In genomic region chr1:135199014-135199819, GRCm38 (mm10) we compare ENCODE assay signal across 7 mouse cellular contexts. TPM values are rescaled to one million over a fixed set of nuclear protein-coding genes. Genes with fewer than 3 reads are reported as not detected.
DNase-seq lines count a peak whose midpoint lies in the region; ATAC-seq and TF ChIP-seq lines count a peak whose summit lies in the region.

No protein-coding gene starts in this region.

- no peaks in the 10 kb centered on the region for H3K36me3 ChIP-seq in G1E (replicated peaks)
- no peaks in the 10 kb centered on the region for H3K36me3 ChIP-seq in heart, postnatal 0 days (replicated peaks; ENCODE audit: control insufficient read depth, insufficient read depth, low read length)
- H3K36me3 ChIP-seq in limb, embryonic 10.5 days: no peaks in the 10 kb centered on the region
- H3K36me3 ChIP-seq in midbrain, embryonic 14.5 days (ENCODE audit: control insufficient read depth, insufficient read depth, low read length): no peaks in the 10 kb centered on the region

- DNase-seq in G1E (ENCODE audit: low spot score): peak; percentile 33
- peak; percentile 29 for DNase-seq in c-Kit-positive CD71-positive TER-119-negative erythroid progenitor cells, embryonic 14.5 days (ENCODE audit: low read depth)
- DNase-seq in heart, postnatal 0 days (ENCODE audit: low spot score): no peak
- DNase-seq in limb, embryonic 10.5 days (ENCODE audit: low spot score): peak; percentile 62
- DNase-seq in midbrain, embryonic 14.5 days: peak; percentile 56
- DNase-seq in left cerebral cortex, postnatal 4 days: no peak
- no peak for DNase-seq in gastrocnemius, postnatal 4 days (ENCODE audit: low spot score in 2 of 2)

- no peak for TF ChIP-seq CTCF in G1E (IDR thresholded peaks at IDR 0.05; ENCODE audit: low read depth, low read length)
- no peak for TF ChIP-seq CTCF in heart, postnatal 0 days (IDR thresholded peaks at IDR 0.05; ENCODE audit: low read depth)

- peaks cover 27% of the 10 kb centered on the region for H3K4me1 ChIP-seq in G1E (ENCODE audit: insufficient read depth, low read depth, low read length)
- no peaks in the 10 kb centered on the region for H3K4me1 ChIP-seq in heart, postnatal 0 days (ENCODE audit: control insufficient read depth, insufficient read depth)
- H3K4me1 ChIP-seq in limb, embryonic 10.5 days: peaks cover 36% of the 10 kb centered on the region
- H3K4me1 ChIP-seq in midbrain, embryonic 14.5 days (ENCODE audit: control insufficient read depth, insufficient read depth, low read length): peaks cover 8% of the 10 kb centered on the region

- TF ChIP-seq EP300 in heart, postnatal 0 days (IDR thresholded peaks at IDR 0.05; ENCODE audit: low read depth): no peak

- peak; percentile 51 for ATAC-seq in G1E (ENCODE audit: extremely low read depth, insufficient number of reproducible peaks, low FRiP score, poor library complexity, severe bottlenecking)
- no peak for ATAC-seq in heart, postnatal 0 days (ENCODE audit: insufficient read depth, low read depth)
- ATAC-seq in midbrain, embryonic 14.5 days (ENCODE audit: low FRiP score, low TSS enrichment): peak; percentile 11; the same call in 1 of the 2 replicates

- peak overlapping the region; percentile 21; the same call in 1 of the 2 replicates for H3K4me2 ChIP-seq in heart, postnatal 0 days (ENCODE audit: low read depth, low read length)
- peak overlapping the region; percentile 45 for H3K4me2 ChIP-seq in midbrain, embryonic 14.5 days (ENCODE audit: low read length)

- WGBS in heart, postnatal 0 days: 9% methylated on average over 21 of the region's 21 CpGs
- WGBS in limb, embryonic 10.5 days: 2% methylated on average over 21 of the region's 21 CpGs
- WGBS in midbrain, embryonic 14.5 days: 2% methylated on average over 21 of the region's 21 CpGs

- peaks cover under 1% of the 10 kb centered on the region; the same call in 1 of the 2 replicates for H3K27me3 ChIP-seq in G1E (ENCODE audit: insufficient read depth, low read length)
- H3K27me3 ChIP-seq in heart, postnatal 0 days (ENCODE audit: control insufficient read depth, insufficient read depth, low read length): peaks cover 13% of the 10 kb centered on the region; the same call in 1 of the 2 replicates
- H3K27me3 ChIP-seq in limb, embryonic 10.5 days (ENCODE audit: low read depth, poor library complexity, severe bottlenecking): no peaks in the 10 kb centered on the region
- H3K27me3 ChIP-seq in midbrain, embryonic 14.5 days (ENCODE audit: control insufficient read depth, insufficient read depth, low read length): no peaks in the 10 kb centered on the region

- peak overlapping the region; percentile 48; the same call in 1 of the 2 replicates for H3K4me3 ChIP-seq in G1E (ENCODE audit: low read depth, low read length)
- no peak overlapping the region for H3K4me3 ChIP-seq in heart, postnatal 0 days (ENCODE audit: low read depth, low read length)
- peak overlapping the region; percentile 41 for H3K4me3 ChIP-seq in limb, embryonic 10.5 days
- H3K4me3 ChIP-seq in midbrain, embryonic 14.5 days (replicated peaks; ENCODE audit: low read depth, low read length): no peak overlapping the region

- H3K27ac ChIP-seq in heart, postnatal 0 days (ENCODE audit: low read depth): no peak overlapping the region
- H3K27ac ChIP-seq in limb, embryonic 10.5 days: peak overlapping the region; percentile 87
- 0 out of 2 replicates have a peak overlapping the region, but pooled peaks have one; percentile 20 for H3K27ac ChIP-seq in midbrain, embryonic 14.5 days (replicated peaks; ENCODE audit: low read depth, low read length)

- H3K9me3 ChIP-seq in G1E (replicated peaks): no peaks in the 10 kb centered on the region
- H3K9me3 ChIP-seq in heart, postnatal 0 days (replicated peaks; ENCODE audit: control insufficient read depth, low read length): no peaks in the 10 kb centered on the region
- no peaks in the 10 kb centered on the region for H3K9me3 ChIP-seq in limb, embryonic 10.5 days (replicated peaks)
- H3K9me3 ChIP-seq in midbrain, embryonic 14.5 days (ENCODE audit: control insufficient read depth, low read length): no peaks in the 10 kb centered on the region

- no peak overlapping the region for H3K9ac ChIP-seq in heart, postnatal 0 days (replicated peaks; ENCODE audit: low read depth, low read length)
- H3K9ac ChIP-seq in midbrain, embryonic 14.5 days (replicated peaks; ENCODE audit: low read length): 0 out of 2 replicates have a peak overlapping the region, but pooled peaks have one; percentile 20

- intact Hi-C loops in left cerebral cortex, postnatal 4 days (cut with DNase I): no loop called here

RNA-seq across cellular contexts. Expression of gene Gpr37l1, which starts 31.7 kb away (rescaled TPM):
- total RNA-seq in G1E (2014; fragmentation: Nextera tagmentation) (not detected in 2 replicates), G1E (2017) (0.05 TPM in 1 of 2 replicates, not detected in the other)
- polyA plus RNA-seq in G1E (2012): not detected in 2 replicates
- not detected in 2 replicates for total RNA-seq in heart, postnatal 0 days (2014; rRNA removed; ENCODE audit: low replicate concordance)
- polyA plus RNA-seq in heart, postnatal 0 days (2015; fragmentation: Nextera tagmentation; extraction: Ambion mirVana): not detected in 2 replicates
- polyA plus RNA-seq in limb, embryonic 10.5 days (2016; fragmentation: Nextera tagmentation; extraction: Ambion mirVana): not detected in 2 replicates
- polyA plus RNA-seq in midbrain, embryonic 14.5 days (2014; fragmentation: Nextera tagmentation; extraction: Ambion mirVana): 0.30 and 0.34 TPM in 2 replicates
- 10 to 100 TPM; 15.8 to 18.8 TPM for total RNA-seq in left cerebral cortex, postnatal 4 days (2021)
- 1 to 10 TPM; 1.3 to 1.7 TPM for total RNA-seq in gastrocnemius, postnatal 4 days (2021)

RNA-seq across cellular contexts. Expression of gene Arl8a, which starts 52.6 kb away (rescaled TPM):
- total RNA-seq in G1E (2014; fragmentation: Nextera tagmentation): 93.7 and 103 TPM in 2 replicates
- 45.0 and 46.6 TPM in 2 replicates for total RNA-seq in G1E (2017)
- polyA plus RNA-seq in G1E (2012): 88.0 and 99.6 TPM in 2 replicates
- total RNA-seq in heart, postnatal 0 days (2014; rRNA removed; ENCODE audit: low replicate concordance): 40.1 and 43.4 TPM in 2 replicates
- polyA plus RNA-seq in heart, postnatal 0 days (2015; fragmentation: Nextera tagmentation; extraction: Ambion mirVana): 31.9 and 35.3 TPM in 2 replicates
- 32.7 and 42.2 TPM in 2 replicates for polyA plus RNA-seq in limb, embryonic 10.5 days (2016; fragmentation: Nextera tagmentation; extraction: Ambion mirVana)
- 322 and 380 TPM in 2 replicates for polyA plus RNA-seq in midbrain, embryonic 14.5 days (2014; fragmentation: Nextera tagmentation; extraction: Ambion mirVana)
- 100 to 1,000 TPM; 508 to 512 TPM for total RNA-seq in left cerebral cortex, postnatal 4 days (2021)
- 10 to 100 TPM; 49.9 to 50.9 TPM for total RNA-seq in gastrocnemius, postnatal 4 days (2021)

RNA-seq across cellular contexts. Expression of gene Elf3, which starts 59.2 kb away (rescaled TPM):
- not detected in 2 replicates for total RNA-seq in G1E (2014; fragmentation: Nextera tagmentation)
- total RNA-seq in G1E (2017): 0.12 TPM in 1 of 2 replicates, not detected in the other
- polyA plus RNA-seq in G1E (2012): not detected in 2 replicates
- 0.99 TPM in 1 of 2 replicates, not detected in the other for total RNA-seq in heart, postnatal 0 days (2014; rRNA removed; ENCODE audit: low replicate concordance)
- 0.48 and 0.57 TPM in 2 replicates for polyA plus RNA-seq in heart, postnatal 0 days (2015; fragmentation: Nextera tagmentation; extraction: Ambion mirVana)
- 8.2 and 8.8 TPM in 2 replicates for polyA plus RNA-seq in limb, embryonic 10.5 days (2016; fragmentation: Nextera tagmentation; extraction: Ambion mirVana)
- 0.15 and 0.25 TPM in 2 replicates for polyA plus RNA-seq in midbrain, embryonic 14.5 days (2014; fragmentation: Nextera tagmentation; extraction: Ambion mirVana)
- total RNA-seq in left cerebral cortex, postnatal 4 days (2021): under 1 TPM in 1 of 2 experiments, not detected in 1; 0.24 TPM
- under 1 TPM; 0.42 to 0.44 TPM for total RNA-seq in gastrocnemius, postnatal 4 days (2021)

Comparison
In these comparisons a context has a peak if more than half of its experiments do, and no peak if none do; other contexts are left out.
1. DNase-seq: peak in G1E (single experiment), c-Kit-positive CD71-positive TER-119-negative erythroid progenitor cells, embryonic 14.5 days (single experiment), limb, embryonic 10.5 days (single experiment) and midbrain, embryonic 14.5 days (single experiment); none in heart, postnatal 0 days (single experiment), left cerebral cortex, postnatal 4 days (single experiment) and gastrocnemius, postnatal 4 days (0 of 2).
2. H3K4me3 ChIP-seq: peak in G1E (single experiment) and limb, embryonic 10.5 days (single experiment); none in heart, postnatal 0 days (single experiment) and midbrain, embryonic 14.5 days (single experiment).
3. RNA of gene Gpr37l1, which starts 31.7 kb away (total RNA-seq): 15.8 to 18.8 TPM in left cerebral cortex, postnatal 4 days; 1.3 to 1.7 TPM in gastrocnemius, postnatal 4 days, 0.05 TPM in G1E and not detected in heart, postnatal 0 days; every median in the first group is over 4 times any median in the second.
4. RNA of gene Arl8a, which starts 52.6 kb away (total RNA-seq): 508 to 512 TPM in left cerebral cortex, postnatal 4 days; 45.0 to 103 TPM in G1E, 49.9 to 50.9 TPM in gastrocnemius, postnatal 4 days and 40.1 to 43.4 TPM in heart, postnatal 0 days; every median in the first group is over 4 times any median in the second.